In genomic region chr17:35153931-35154330, GRCm38 (mm10) we compare ENCODE assay signal across 19 mouse cellular contexts.
"Had no signal": no experiment of that assay in that cellular context is flagged by ENCODE, and none has a peak within 500 bp of the region (broad histone marks: within the 10 kb centered on the region; RNA-seq: fewer than 3 reads in every experiment).

No protein-coding gene starts in this region.

- DNase-seq: kidney, adult 18-20 months; kidney, adult 9 months; kidney, postnatal 14 days; kidney, postnatal 4 days; liver, embryonic 13.5 days; lung, adult 2 months; lung, postnatal 14 days; midbrain, embryonic 14.5 days; right cerebral cortex, adult 18-20 months; right cerebral cortex, postnatal 14 days; right cerebral cortex, postnatal 4 days; thymus, adult 18-20 months; thymus, postnatal 14 days; thymus, postnatal 4 days had no signal

- H3K4me3 ChIP-seq: limb, embryonic 12.5 days; liver, embryonic 13.5 days; neural tube, embryonic 12.5 days; neural tube, embryonic 15.5 days; stomach, embryonic 15.5 days had no signal

- H3K4me1 ChIP-seq: neural tube, embryonic 12.5 days; neural tube, embryonic 15.5 days; stomach, embryonic 15.5 days had no signal

- H3K27ac ChIP-seq: liver, embryonic 13.5 days; neural tube, embryonic 12.5 days; neural tube, embryonic 15.5 days; stomach, embryonic 15.5 days had no signal

- H3K9ac ChIP-seq: liver, embryonic 13.5 days; neural tube, embryonic 12.5 days; neural tube, embryonic 15.5 days; stomach, embryonic 15.5 days had no signal

- H3K27me3 ChIP-seq: limb, embryonic 12.5 days; liver, embryonic 13.5 days; neural tube, embryonic 12.5 days; neural tube, embryonic 15.5 days; stomach, embryonic 15.5 days had no signal

- H3K9me3 ChIP-seq: limb, embryonic 12.5 days; liver, embryonic 13.5 days; neural tube, embryonic 12.5 days; neural tube, embryonic 15.5 days; stomach, embryonic 15.5 days had no signal

- H3K4me2 ChIP-seq: limb, embryonic 12.5 days; liver, embryonic 13.5 days; midbrain, embryonic 11.5 days; neural tube, embryonic 12.5 days; neural tube, embryonic 15.5 days; stomach, embryonic 15.5 days had no signal
